Mouse (Mus musculus) stomach, adult 2 months (tissue): ENCODE measurements around the gene Dusp15. TPM values are rescaled to one million over a fixed set of nuclear protein-coding genes. Genes with fewer than 3 reads are reported as not detected.

ENCODE experiments used
- polyA plus RNA-seq: library from polyadenylated mRNA; depleted of rRNA; stranded (reverse); fragments of >200 nt; gene quantifications from 2 replicates; pipeline ENCODE4 v1.2.3, GENCODE M21; 2012; rRNA removed

Gene Dusp15
- polyA plus RNA-seq: 0.03 and 0.04 TPM in 2 replicates

DNA sequence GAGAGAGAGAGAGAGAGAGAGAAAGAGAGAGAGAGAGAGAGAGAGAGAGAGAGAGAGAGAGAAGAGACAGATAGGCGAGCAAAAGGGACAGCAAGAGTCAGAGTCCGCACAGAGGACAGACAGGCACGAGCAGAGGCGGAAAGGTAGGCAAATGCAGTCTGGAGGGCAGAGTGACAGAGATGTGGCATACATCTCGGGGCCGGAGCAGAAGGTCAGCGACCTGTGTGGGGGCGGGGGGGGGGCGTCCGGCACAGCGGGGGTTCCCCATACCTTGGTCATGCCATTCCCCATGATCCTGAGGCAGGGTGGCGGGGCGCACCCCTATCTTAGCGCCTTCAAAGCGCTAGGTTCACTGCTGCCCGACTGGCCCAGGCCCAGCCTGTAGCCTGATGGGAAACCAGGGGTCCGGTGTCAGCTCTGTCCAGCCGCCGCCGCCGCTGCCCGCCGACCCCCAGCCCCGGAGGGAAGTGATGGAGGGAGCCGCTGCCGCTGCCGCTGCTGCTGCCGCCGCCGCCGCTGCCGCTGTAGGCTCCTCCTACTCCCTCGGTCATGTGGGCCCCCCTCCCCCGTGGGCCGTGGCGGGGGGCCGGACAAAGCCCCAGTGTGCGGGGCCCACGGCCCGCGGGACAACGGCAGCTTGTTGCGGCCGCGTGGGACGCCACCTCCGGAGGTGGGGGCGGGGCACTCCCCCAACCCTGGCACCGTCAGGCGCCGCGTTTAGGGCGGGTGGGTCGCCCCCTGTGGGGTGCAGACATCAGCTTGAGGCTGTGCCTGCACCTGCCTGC, at the start of gene Dusp15:
Dusp15 (minus strand) TSS at position 634 of the 785 bp plus-strand sequence.

DNA sequence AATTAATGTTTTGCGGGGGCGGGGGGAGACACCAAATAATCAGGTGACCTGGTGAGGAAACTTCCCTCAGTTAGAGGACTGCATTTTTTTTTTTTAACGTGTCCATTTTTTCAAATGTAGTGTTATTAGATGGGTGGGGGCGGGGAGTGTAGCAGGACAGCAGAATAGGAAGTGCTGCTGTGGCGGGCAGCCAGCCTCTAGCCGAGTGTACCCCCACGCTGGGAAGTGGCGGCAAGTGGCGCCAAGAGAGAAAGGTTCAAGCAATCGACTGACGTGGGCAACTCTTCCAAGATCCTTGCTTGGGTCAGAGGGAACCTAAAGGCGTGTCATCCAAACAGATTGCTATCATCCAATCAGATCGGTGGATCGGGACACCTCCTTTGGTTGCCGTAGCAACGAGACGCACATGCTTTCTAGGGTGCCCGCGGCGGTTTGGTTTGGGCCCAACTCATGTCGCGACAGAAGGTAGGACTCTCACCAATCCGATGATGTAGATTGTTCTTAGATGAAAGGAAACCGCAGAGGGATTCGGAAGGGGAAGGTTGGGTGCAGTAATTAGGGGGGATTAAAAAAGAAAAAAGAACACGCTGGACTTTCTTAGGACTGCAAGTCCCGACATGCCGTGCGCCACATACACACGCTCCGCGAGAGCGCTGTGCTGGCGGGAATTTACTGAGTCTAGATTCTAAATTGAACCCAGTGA, 10.7 kb upstream of the Dusp15 start, which contains the start of gene Ttll9:
Ttll9 (plus strand) TSS at position 395 of the 703 bp plus-strand sequence.

DNA sequence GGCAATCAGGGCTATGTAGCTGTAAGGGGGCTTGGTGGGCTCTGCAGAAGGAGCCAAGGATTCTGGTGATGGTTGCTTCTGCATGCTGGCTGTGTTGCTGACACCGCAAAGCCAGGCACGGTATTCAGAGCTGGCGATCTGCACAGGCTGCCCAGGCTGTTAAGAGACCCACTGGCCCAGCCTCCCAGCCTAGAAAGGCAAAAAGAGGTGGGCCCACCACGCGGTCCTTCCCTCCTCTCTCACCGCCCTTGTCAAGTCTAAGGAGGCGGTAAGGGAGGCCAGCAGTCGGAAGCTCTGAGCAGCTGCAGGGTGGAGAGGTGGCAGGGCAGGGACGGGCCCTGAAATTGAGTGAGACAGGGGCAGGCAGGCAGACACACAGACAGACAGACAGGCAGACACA, 18.4 kb downstream of the Dusp15 start, which contains the start of gene Foxs1:
Foxs1 (minus strand) TSS at position 161 of the 400 bp plus-strand sequence.

DNA sequence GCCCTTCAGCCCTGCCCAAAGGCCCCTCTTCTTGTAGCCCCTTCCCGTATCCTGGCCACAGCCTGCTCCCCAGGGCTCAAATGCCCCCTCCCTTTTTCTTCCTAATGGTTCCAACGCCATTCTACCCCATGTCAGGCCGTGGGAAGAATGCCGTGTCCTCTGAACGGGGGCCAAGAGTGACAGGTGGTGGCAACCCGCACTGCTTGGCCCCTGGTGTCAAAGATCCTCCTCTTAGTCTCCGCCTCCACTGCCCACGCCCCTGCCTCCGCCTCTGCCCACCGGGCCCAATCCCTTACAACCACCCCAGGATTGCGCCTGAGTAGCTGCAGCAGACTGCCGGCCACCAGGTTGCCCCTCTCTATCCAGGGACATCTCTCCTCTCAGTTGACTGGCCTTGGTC, 40.5 kb downstream of the Dusp15 start, which contains the start of gene Mylk2:
Mylk2 (plus strand) TSS at position 322 of the 400 bp plus-strand sequence.

Other genes with a start within 250 kb of the Dusp15 start
- gene Id1, start 215.4 kb downstream of the Dusp15 start, polyA plus RNA-seq: 694 and 877 TPM in 2 replicates
- gene Cox4i2, start 197.5 kb downstream of the Dusp15 start, polyA plus RNA-seq: 1.8 and 3.3 TPM in 2 replicates
- 30.1 and 30.6 TPM in 2 replicates for gene Bcl2l1, start 120.0 kb downstream of the Dusp15 start, polyA plus RNA-seq
- gene Tpx2, start 103.7 kb downstream of the Dusp15 start, polyA plus RNA-seq: 0.28 and 0.78 TPM in 2 replicates
- 1.0 and 1.5 TPM in 2 replicates for gene Mylk2, start 40.3 kb downstream of the Dusp15 start, polyA plus RNA-seq
- gene Foxs1, start 18.5 kb downstream of the Dusp15 start, polyA plus RNA-seq: 3.9 and 5.3 TPM in 2 replicates
- gene Ttll9, start 10.8 kb upstream of the Dusp15 start, polyA plus RNA-seq: not detected in 2 replicates
- gene Pdrg1, start 63.7 kb upstream of the Dusp15 start, polyA plus RNA-seq: 12.1 and 14.0 TPM in 2 replicates
- gene Xkr7, start 80.2 kb upstream of the Dusp15 start, polyA plus RNA-seq: 0.08 and 0.30 TPM in 2 replicates
- 7.9 and 12.4 TPM in 2 replicates for gene Ccm2l, start 114.3 kb upstream of the Dusp15 start, polyA plus RNA-seq
- gene Hck, start 156.8 kb upstream of the Dusp15 start, polyA plus RNA-seq: 5.2 and 7.3 TPM in 2 replicates
- 25.3 and 35.7 TPM in 2 replicates for gene Tm9sf4, start 209.6 kb upstream of the Dusp15 start, polyA plus RNA-seq